Mouse (Mus musculus): ENCODE data around the gene Mcoln1. TPM values are rescaled to one million over a fixed set of nuclear protein-coding genes. Genes with fewer than 3 reads are reported as not detected.

Gene Mcoln1
- total RNA-seq, 2 experiments from 2014 or later: 20.1 to 32.9 TPM

GRCm38 (mm10) chr8:3496428-3496748 lies 3.9 kb upstream of the Mcoln1 start:
- ATAC-seq (ENCODE audit: poor library complexity, severe bottlenecking): no peak

GRCm38 (mm10) chr8:3498583-3498982 lies 1.7 kb upstream of the Mcoln1 start:
- no peak for ATAC-seq (ENCODE audit: poor library complexity, severe bottlenecking)

GRCm38 (mm10) chr8:3499751-3500150 lies 506 bp upstream of the Mcoln1 start:
- peak; percentile 23; the same call in 1 of the 2 replicates for ATAC-seq (ENCODE audit: poor library complexity, severe bottlenecking)

GRCm38 (mm10) chr8:3502217-3502616 lies 2.0 kb downstream of the Mcoln1 start:
- no peak for ATAC-seq (ENCODE audit: poor library complexity, severe bottlenecking)

- ATAC-seq (ENCODE audit: poor library complexity, severe bottlenecking): no peak
Measured at GRCm38 (mm10) chr8:3507979-3508754, 7.9 kb downstream of the Mcoln1 start.

- ATAC-seq (ENCODE audit: poor library complexity, severe bottlenecking): no peak
Measured at GRCm38 (mm10) chr8:3514681-3515247, 14.5 kb downstream of the Mcoln1 start.

- peak; percentile 77 for ATAC-seq (ENCODE audit: poor library complexity, severe bottlenecking)
Measured at GRCm38 (mm10) chr8:3515260-3515671, 15.0 kb downstream of the Mcoln1 start, which contains the start of gene Pnpla6. TSS of gene Pnpla6 (plus strand) at chr8:3515384.

- peak; percentile 28 for ATAC-seq (ENCODE audit: poor library complexity, severe bottlenecking)
Measured at GRCm38 (mm10) chr8:3515771-3516417, 15.6 kb downstream of the Mcoln1 start.

GRCm38 (mm10) chr8:3516450-3517116 lies 16.3 kb downstream of the Mcoln1 start:
- ATAC-seq (ENCODE audit: poor library complexity, severe bottlenecking): peak; percentile 86

GRCm38 (mm10) chr8:3517117-3517495 lies 16.8 kb downstream of the Mcoln1 start:
- no peak for ATAC-seq (ENCODE audit: poor library complexity, severe bottlenecking)

- ATAC-seq (ENCODE audit: poor library complexity, severe bottlenecking): peak; percentile 70
Measured at GRCm38 (mm10) chr8:3522007-3522697, 21.9 kb downstream of the Mcoln1 start.

- ATAC-seq (ENCODE audit: poor library complexity, severe bottlenecking): no peak
Measured at GRCm38 (mm10) chr8:3530816-3531215, 30.6 kb downstream of the Mcoln1 start.

- no peak for ATAC-seq (ENCODE audit: poor library complexity, severe bottlenecking)
Measured at GRCm38 (mm10) chr8:3531936-3532335, 31.7 kb downstream of the Mcoln1 start.

GRCm38 (mm10) chr8:3536053-3536841 lies 36.0 kb downstream of the Mcoln1 start:
- ATAC-seq (ENCODE audit: poor library complexity, severe bottlenecking): peak; percentile 72

- no peak for ATAC-seq (ENCODE audit: poor library complexity, severe bottlenecking)
Measured at GRCm38 (mm10) chr8:3536940-3537339, 36.7 kb downstream of the Mcoln1 start.

GRCm38 (mm10) chr8:3537666-3538065 lies 37.4 kb downstream of the Mcoln1 start:
- ATAC-seq (ENCODE audit: poor library complexity, severe bottlenecking): no peak

- no peak for ATAC-seq (ENCODE audit: poor library complexity, severe bottlenecking)
Measured at GRCm38 (mm10) chr8:3539146-3539545, 38.9 kb downstream of the Mcoln1 start.

GRCm38 (mm10) chr8:3540076-3540475 lies 39.8 kb downstream of the Mcoln1 start:
- ATAC-seq (ENCODE audit: poor library complexity, severe bottlenecking): no peak

GRCm38 (mm10) chr8:3546511-3546910 lies 46.3 kb downstream of the Mcoln1 start:
- no peak for ATAC-seq (ENCODE audit: poor library complexity, severe bottlenecking)

GRCm38 (mm10) chr8:3552240-3552639 lies 52.0 kb downstream of the Mcoln1 start:
- no peak for ATAC-seq (ENCODE audit: poor library complexity, severe bottlenecking)
